Mouse (Mus musculus) bone marrow macrophage, adult 2 months (primary cell): Measurements from ENCODE around the gene Rps6kc1.

Experiments used
- CTCF ChIP-seq: IDR thresholded peaks from 2 replicates; pipeline ENCODE4 v1.5.1; 2012; ENCODE audit warnings: low read depth, mild to moderate bottlenecking, low read length, moderate library complexity
- POLR2A ChIP-seq: IDR thresholded peaks from 2 replicates; pipeline ENCODE4 v1.6.1; 2012; ENCODE audit warnings: mild to moderate bottlenecking, low read depth, low read length, borderline replicate concordance

DNA sequence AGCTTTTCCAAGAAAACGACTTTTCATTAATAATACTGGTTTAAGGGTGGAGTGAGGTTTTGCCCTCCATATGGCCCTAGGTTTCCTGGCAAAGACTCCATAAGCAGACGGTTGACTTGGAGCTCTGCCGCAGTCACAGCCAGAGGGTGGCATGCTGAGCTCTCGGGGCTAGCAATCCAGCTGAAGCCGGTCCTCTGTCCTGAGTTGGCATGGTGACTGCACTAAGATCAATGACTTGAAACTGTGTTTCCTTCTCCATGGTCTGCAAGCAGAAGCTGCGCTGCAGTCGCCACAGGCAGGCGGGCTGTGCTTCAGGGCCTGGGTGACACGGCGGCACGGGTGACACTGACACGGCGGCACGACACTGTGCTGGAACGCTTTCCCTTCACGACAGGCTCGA, 37.3 kb upstream of the Rps6kc1 start:
- no peak for TF ChIP-seq CTCF
- no peak for TF ChIP-seq POLR2A
